Mouse (Mus musculus) fibroblast of lung, adult 2 months (primary cell): ENCODE results near the gene Ehmt2.
A peak's percentile ranks its signal among the peaks of the same experiment; 100 is the strongest.
"Not testable (repeated sequence)": the region's sequence is repeated elsewhere in the genome, so short reads cannot be mapped to it uniquely, and the experiment has no call there.

Source experiments
- DNase-seq: peaks from one replicate; pipeline ENCODE4 v3.0.0-alpha.2; 2011; ENCODE audit warnings: low read depth

The Ehmt2 gene

DNA sequence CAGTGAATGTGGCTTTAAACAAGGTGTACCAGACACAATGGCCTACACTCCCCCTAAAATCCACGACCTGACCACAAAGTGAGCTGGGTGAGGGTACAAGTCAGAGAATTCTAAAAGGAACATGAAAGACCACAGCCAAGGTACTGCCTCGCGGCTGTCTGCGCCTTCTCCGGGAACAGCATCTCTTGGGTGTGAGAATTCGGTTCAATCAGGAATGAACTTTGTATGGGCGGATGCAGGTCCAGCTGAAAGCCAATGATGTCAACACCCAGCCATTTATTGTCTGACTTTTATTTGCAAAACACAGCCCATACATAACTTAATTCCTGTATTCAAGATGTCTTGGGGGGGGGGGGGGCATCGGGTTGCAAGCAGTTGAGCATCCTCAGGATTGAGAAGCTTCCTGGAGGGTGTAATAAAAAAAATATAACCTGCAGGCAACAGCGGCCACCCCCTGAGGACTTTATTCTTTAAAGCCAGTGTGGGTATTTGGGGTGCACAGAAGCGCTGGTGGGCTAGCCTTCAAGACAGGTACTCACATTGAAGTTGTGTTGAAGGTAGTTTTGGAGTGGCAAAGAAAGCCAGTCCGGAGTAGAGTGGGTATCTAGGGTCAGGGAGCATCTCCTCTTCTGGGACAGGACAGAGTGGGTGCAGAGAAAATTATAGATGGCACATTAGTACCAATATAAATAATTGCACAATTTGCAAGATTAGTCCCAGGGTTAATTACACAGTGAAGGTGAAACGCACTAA, 5.0 kb upstream of the Ehmt2 start:
- DNase-seq = no peak

GRCm38 (mm10) chr17:34894074-34894597, 4.1 kb upstream of the Ehmt2 start:
- DNase-seq = peak; percentile 79

DNA sequence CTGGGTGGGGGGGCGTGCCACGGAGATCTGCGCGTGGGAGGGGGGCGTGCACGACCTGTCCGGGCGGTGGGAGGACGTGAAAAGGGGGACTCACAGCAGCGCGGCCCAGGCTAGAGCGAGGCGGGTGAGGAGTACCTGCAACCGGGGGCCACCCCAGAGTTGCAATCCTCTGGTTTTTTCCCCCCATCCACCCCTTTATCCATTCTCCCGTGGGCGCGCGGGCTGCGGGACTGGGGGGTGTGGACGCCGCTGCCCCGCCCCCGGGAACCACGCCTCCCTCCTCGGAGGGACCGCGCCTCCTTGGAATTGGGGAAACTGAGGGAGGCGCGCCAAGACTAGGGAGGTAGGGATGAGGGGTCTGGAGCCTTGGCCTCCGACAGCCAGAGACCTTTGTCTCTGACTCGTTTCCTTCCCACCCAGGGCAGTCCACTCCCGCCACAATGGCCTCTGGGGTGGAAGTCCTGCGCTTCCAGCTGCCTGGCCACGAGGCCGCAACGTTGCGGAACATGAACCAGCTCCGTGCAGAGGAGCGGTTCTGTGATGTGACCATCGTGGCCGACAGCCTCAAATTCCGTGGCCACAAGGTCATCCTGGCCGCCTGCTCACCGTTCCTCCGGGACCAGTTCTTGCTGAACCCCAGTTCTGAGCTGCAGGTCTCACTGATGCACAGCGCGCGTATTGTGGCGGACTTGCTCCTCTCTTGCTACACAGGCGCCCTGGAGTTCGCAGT, 3.3 kb upstream of the Ehmt2 start:
- DNase-seq = no peak

GRCm38 (mm10) chr17:34895724-34896123, 2.5 kb upstream of the Ehmt2 start:
- DNase-seq = no peak

- no peak for DNase-seq
These were observed 1.9 kb upstream of the Ehmt2 start for GRCm38 (mm10) chr17:34896366-34896765.

DNA sequence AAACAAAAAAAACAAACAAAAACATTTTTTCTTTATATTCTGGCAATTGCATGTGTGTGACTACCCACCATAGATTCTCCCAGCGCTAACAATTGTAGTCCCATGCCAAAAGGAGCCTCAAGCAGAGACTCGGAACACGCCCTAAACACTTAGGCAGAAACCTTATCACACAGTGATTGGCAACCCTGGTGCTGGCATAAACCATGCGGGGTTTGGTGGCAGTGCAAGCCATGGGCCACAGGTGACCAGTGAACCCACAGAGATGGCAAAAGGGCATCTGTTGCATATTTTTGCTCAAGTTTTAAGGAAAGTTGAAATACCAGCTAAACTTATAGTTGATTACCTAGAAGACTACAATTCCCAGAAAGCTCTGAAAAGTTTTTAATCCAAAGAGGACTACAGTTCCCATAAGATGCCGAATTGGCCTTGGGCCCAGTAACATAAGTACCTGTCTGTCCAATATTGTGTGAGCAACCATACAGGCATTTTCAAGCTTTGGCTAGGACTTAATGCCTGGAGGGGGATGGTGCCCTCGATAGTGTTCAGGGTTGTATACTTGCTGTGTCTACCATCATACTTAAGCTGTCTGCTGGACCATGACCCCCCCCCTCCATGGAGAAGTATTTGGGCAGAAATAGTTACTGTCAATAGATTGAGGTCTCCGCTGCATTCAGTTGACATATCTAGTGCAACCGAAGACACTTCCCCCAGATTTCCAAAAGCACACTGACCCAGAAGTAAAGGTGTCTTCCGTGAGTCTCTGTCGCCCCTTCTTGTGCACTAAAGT, 703 bp upstream of the Ehmt2 start:
- DNase-seq = no peak

DNA sequence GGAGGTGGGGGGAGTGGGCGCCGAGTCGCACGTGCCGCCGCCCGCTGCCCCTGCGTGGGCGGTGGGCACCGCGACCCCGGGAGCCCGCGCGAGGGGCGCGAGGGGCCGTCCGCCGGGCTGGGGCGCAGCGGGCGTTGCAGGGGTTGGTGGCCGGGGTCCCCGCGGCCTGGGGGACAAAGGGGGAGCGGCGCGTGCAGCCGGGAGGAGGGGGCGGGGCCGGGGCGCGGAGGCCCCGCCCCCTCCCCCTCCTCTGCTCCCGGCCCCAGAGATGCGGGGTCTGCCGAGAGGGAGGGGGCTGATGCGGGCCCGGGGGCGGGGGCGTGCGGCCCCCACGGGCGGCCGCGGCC, 410 bp downstream of the Ehmt2 start:
- DNase-seq = no peak

GRCm38 (mm10) chr17:34899053-34899889, 1.0 kb downstream of the Ehmt2 start:
- no peak for DNase-seq

GRCm38 (mm10) chr17:34899890-34900243, 1.6 kb downstream of the Ehmt2 start:
- DNase-seq = no peak

GRCm38 (mm10) chr17:34900826-34901225, 2.6 kb downstream of the Ehmt2 start:
- not testable (repeated sequence) for DNase-seq

DNA sequence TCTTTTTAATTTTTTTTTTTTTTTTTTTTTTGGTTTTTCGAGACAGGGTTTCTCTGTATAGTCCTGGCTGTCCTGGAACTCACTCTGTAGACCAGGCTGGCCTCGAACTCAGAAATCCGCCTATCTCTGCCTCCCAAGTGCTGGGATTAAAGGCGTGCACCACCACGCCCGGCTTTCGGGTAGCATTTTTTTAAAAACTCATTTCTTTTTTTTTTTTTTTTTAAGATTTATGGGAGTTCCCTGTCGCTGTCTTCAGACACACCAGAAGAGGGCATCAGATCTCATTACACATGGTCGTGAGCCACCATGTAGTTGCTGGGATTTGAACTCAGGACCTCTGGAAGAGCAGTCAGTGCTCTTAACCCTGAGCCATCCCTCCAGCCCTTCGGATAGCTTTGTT, 3.7 kb downstream of the Ehmt2 start:
- DNase-seq = not testable (repeated sequence)

- DNase-seq = no peak
These were observed 4.6 kb downstream of the Ehmt2 start for GRCm38 (mm10) chr17:34902895-34903294.

GRCm38 (mm10) chr17:34910982-34911381, 12.7 kb downstream of the Ehmt2 start:
- no peak for DNase-seq

DNA sequence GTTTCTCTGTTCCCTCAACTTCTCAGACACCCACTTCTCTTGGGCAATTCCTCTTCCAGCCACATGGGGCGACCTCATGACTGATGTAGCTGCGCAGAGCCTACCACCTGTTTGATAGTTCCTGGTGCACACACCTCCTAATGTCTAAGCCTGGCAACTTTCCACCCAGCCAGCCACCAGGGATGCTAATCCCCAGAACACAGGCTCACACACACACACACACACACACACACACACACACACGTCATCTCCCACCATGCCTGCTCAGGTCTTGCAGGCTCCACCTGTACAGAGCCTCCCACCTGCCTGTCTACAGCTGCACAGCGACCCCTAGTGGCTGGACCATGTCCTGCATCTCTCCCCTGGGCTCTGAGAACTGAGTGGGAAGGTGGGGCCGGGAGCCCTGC, 13.7 kb downstream of the Ehmt2 start:
- no peak for DNase-seq

DNA sequence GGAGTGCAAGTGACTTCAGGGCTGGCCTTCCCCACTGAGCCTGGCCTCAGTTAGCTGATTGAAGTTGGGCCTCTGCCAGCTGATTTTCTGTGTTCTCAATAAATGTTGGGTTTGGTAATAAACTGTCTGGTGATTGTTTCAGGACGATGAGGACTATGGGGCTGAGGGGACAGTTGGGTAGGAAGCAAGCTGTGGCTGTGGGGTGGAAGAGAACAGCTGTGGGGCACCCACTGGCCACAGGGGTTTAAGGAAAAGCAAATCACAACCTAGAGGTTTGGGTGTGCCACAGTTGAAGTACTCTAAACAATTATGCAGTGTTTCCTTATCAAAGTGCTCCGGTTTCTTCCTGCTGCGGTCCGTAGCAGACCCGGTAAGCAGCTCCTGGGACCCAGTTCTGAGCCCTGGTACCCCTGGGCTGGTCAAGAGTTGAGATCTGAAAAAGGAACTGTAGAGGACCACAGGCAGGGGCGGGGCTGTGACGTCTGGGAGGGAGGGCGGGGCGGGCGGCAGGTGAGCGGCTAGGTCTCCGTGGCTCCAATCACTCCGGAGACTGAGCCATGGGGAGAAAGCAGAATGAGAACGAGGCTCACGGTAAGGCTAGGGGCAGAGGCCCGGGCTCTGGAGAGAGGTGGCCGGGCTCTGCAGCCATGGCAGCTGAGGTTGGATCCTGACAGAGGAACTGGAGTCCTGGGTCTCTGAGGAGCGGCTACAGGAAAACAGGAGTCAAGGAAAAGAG, 15.8 kb downstream of the Ehmt2 start, which contains the start of gene Slc44a4:
Gene Slc44a4, plus strand, starts transcription at position 537 of the 736 bp plus-strand sequence.
- DNase-seq = no peak

DNA sequence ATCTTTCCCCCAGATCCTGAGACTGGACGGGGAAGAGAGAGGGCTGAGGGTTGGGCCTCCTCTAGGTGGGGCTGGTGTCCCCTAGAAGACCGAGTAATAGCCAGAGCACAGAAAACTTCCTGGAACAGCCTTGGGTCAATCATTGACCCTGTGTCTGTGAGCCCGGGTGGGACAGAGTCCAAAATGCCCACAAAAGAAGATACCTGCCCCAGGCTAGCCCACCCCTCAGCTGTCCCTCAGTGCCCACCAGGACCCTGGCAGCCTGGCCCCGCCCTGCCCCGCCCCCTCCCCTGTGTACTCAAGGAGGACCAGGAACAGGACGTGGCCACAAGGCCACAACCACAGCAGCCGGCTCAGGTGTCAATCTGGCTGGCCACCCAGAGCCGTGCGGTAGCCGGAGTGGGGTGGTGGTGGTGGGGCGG, 17.2 kb downstream of the Ehmt2 start:
- DNase-seq = no peak

GRCm38 (mm10) chr17:34916316-34916715, 18.0 kb downstream of the Ehmt2 start:
- DNase-seq = no peak

- DNase-seq = no peak
These were observed 18.9 kb downstream of the Ehmt2 start for GRCm38 (mm10) chr17:34917188-34917587.

DNA sequence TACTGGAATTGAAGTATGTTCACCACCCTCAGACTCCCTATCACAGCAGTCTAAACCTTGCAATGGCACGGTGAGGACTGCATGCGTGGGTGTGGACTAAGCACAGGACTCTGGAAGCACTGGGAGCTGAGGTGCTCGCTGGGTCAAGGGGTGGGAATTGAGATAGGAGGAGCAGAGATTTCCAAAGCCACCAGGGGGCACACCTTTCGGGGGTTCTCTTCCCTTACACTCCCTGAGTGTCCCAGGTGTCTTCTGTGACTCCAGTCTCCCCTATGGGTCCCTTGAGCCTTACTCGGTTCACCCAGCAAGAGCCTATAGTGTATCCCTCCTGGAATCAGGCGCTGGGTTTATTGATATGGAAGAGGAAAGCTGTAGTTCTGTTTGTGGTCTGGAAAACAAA, 24.7 kb downstream of the Ehmt2 start:
- DNase-seq = no peak

DNA sequence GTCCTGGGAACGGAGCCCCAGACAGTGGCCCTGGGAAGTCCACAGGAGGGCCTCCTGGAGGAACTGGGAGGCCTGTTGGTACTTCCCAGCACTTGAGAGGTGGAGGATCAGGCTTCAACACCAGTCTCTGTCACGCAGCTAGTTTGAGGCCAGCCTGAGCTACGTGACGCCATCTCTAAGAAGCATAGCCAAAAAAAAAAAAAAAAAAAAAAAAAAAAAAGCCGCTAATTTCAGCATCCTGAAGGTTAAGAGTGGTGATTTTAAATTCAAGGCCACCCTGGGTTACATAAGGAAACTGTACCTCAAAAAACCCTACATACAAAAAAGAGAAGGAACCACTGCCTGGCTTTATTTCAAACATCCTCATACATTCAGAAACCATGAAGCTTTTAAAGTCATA, 26.0 kb downstream of the Ehmt2 start:
- no peak for DNase-seq
